Mouse (Mus musculus): Measurements from ENCODE around the gene Glipr2. TPM values are rescaled to one million over a fixed set of nuclear protein-coding genes. Genes with fewer than 3 reads are reported as not detected.

The Glipr2 gene
- polyA plus RNA-seq (2012; rRNA removed; ENCODE audit: low replicate concordance): 5.0 and 8.8 TPM in 2 replicates

GRCm38 (mm10) chr4:43957292-43957845 is at the start of gene Glipr2:
Gene Glipr2, plus strand, starts transcription at chr4:43957401.

GRCm38 (mm10) chr4:43983181-43983580 is 26.0 kb downstream of the Glipr2 start, which contains the start of gene Ccin:
Gene Ccin, plus strand, starts transcription at chr4:43983483.

DNA sequence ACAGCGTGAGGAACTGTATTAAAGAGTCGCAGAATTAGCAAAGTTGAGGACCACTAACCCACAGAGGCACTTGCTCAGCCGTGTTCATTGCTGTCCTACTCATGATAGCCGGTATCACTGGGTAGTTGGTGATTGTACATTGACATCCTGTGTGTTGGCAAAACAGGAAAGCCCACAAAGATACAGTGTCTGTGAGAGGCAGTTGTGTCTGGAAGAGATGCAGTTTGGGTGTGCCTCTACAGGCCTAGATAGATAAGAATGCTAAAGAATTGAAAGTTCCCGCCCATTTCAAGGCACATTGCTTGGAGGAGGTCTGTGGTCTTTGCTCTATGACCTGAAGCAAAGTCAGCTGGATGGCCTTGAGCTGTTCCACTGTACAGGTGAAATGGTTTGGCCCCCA is 46.9 kb downstream of the Glipr2 start, which contains the start of gene Clta:
Gene Clta, plus strand, starts transcription at position 327 of the 400 bp plus-strand sequence.

Other genes starting within 250 kb of the Glipr2 start
- gene Olfr71, start 247.1 kb upstream of the Glipr2 start, polyA plus RNA-seq (2012; rRNA removed; ENCODE audit: low replicate concordance): not detected in 2 replicates
- 2.7 and 2.8 TPM in 2 replicates for gene Hrct1, start 230.2 kb upstream of the Glipr2 start, polyA plus RNA-seq (2012; rRNA removed; ENCODE audit: low replicate concordance)
- 0.65 and 0.94 TPM in 2 replicates for gene Spaar, start 227.4 kb upstream of the Glipr2 start, polyA plus RNA-seq (2012; rRNA removed; ENCODE audit: low replicate concordance)
- not detected in 2 replicates for gene Olfr159, start 186.4 kb upstream of the Glipr2 start, polyA plus RNA-seq (2012; rRNA removed; ENCODE audit: low replicate concordance)
- gene Olfr156, start 133.5 kb upstream of the Glipr2 start, polyA plus RNA-seq (2012; rRNA removed; ENCODE audit: low replicate concordance): not detected in 2 replicates
- not detected in 2 replicates for gene Olfr157, start 117.2 kb upstream of the Glipr2 start, polyA plus RNA-seq (2012; rRNA removed; ENCODE audit: low replicate concordance)
- gene Olfr155, start 105.8 kb upstream of the Glipr2 start, polyA plus RNA-seq (2012; rRNA removed; ENCODE audit: low replicate concordance): not detected in 2 replicates
- gene Reck, start 81.9 kb upstream of the Glipr2 start, polyA plus RNA-seq (2012; rRNA removed; ENCODE audit: low replicate concordance): 1.3 and 3.3 TPM in 2 replicates
- 0.20 TPM in 1 of 2 replicates, not detected in the other for gene Ccin, start 26.1 kb downstream of the Glipr2 start, polyA plus RNA-seq (2012; rRNA removed; ENCODE audit: low replicate concordance)
- gene Clta, start 47.1 kb downstream of the Glipr2 start, polyA plus RNA-seq (2012; rRNA removed; ENCODE audit: low replicate concordance): 140 and 283 TPM in 2 replicates
- gene Gne, start 126.8 kb downstream of the Glipr2 start, polyA plus RNA-seq (2012; rRNA removed; ENCODE audit: low replicate concordance): 30.9 and 44.5 TPM in 2 replicates